Mouse (Mus musculus) G1E-ER4 (cell line): ENCODE results near the gene Vmn1r158. TPM values are rescaled to one million over a fixed set of nuclear protein-coding genes. Genes with fewer than 3 reads are reported as not detected.
"Not testable (repeated sequence)": the region's sequence is repeated elsewhere in the genome, so short reads cannot be mapped to it uniquely, and the experiment has no call there.

Experiments
- GATA1 ChIP-seq: IDR thresholded peaks from one replicate; pipeline ENCODE4 v1.8.0; 2012; ENCODE audit warnings: low read length, inconsistent platforms
- polyA plus RNA-seq: library from polyadenylated mRNA; stranded (reverse); fragments of >175 nt; gene quantifications from 2 replicates; pipeline ENCODE4 v1.2.3, GENCODE M21; 2012

Vmn1r158 gene
- not detected in 2 replicates for polyA plus RNA-seq

GRCm38 (mm10) chr7:22790682-22791081, at the start of gene Vmn1r158:
Gene Vmn1r158, minus strand, starts transcription at chr7:22790782.
- not testable (repeated sequence) for TF ChIP-seq GATA1

- TF ChIP-seq GATA1 = not testable (repeated sequence)
These were observed 29.2 kb downstream of the Vmn1r158 start, which contains the start of gene Vmn1r157 for GRCm38 (mm10) chr7:22761397-22761796. Gene Vmn1r157, plus strand, starts transcription at chr7:22761697.

Other genes starting within 250 kb of the Vmn1r158 start
- gene Gm4201, start 225.4 kb downstream of the Vmn1r158 start, polyA plus RNA-seq = not detected in 2 replicates
- gene Gm4565, start 202.7 kb downstream of the Vmn1r158 start, polyA plus RNA-seq = not detected in 2 replicates
- gene Vmn1r155, start 132.8 kb downstream of the Vmn1r158 start, polyA plus RNA-seq = not detected in 2 replicates
- not detected in 2 replicates for gene Gm8693, start 98.5 kb downstream of the Vmn1r158 start, polyA plus RNA-seq
- gene Gm4567, start 71.1 kb downstream of the Vmn1r158 start, polyA plus RNA-seq = not detected in 2 replicates
- gene Vmn1r157, start 29.1 kb downstream of the Vmn1r158 start, polyA plus RNA-seq = not detected in 2 replicates
- not detected in 2 replicates for gene Vmn1r159, start 52.8 kb upstream of the Vmn1r158 start, polyA plus RNA-seq
- not detected in 2 replicates for gene Vmn1r160, start 80.4 kb upstream of the Vmn1r158 start, polyA plus RNA-seq
- gene Gm4214, start 193.9 kb upstream of the Vmn1r158 start, polyA plus RNA-seq = not detected in 2 replicates
- gene Gm4216, start 229.1 kb upstream of the Vmn1r158 start, polyA plus RNA-seq = not detected in 2 replicates